In the genomic region with DNA sequence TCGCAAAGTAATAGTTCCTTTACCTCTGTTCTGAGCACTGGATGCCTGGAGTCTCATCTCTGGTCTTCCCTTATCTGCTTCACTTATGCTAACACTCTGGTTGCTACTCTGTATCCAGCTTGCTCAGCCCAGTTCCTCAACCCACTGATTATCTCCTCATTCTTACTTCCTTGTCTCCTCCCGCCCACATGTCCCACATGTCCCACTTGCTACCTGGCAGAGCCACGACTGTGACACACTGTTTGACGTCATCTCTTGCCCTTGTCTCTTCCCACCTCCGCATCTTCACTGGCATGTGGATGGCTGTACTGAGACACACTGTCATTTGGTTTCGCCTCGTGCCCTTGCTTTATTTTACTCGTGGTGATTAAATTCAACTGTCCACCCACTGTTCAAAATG, we compare ENCODE assay signal across 15 mouse cellular contexts.
DNase-seq lines count a peak whose midpoint lies in the region.
"Had no signal": no experiment of that assay in that cellular context is flagged by ENCODE, and none has a peak within 500 bp of the region (broad histone marks: within the 10 kb centered on the region; RNA-seq: fewer than 3 reads in every experiment).

No protein-coding gene starts in this region.

- DNase-seq in layer of hippocampus, adult 8-10 months (ENCODE audit: low spot score in 2 of 2): peak; percentile 10 to 17
- DNase-seq in layer of hippocampus, postnatal 14 days (ENCODE audit: low spot score in 2 of 2): no peak
- peak; percentile 56 to 64 for DNase-seq in right cerebral cortex, adult 2 months (ENCODE audit: low spot score in 2 of 2)
- no peak for DNase-seq in right cerebral cortex, postnatal 14 days
- DNase-seq in left cerebral cortex, adult 9 months (ENCODE audit: low spot score in 2 of 2): peak; percentile 39 to 69
- DNase-seq in telencephalon, adult 2 months (ENCODE audit: low read depth, low spot score): peak; percentile 79
- no peak for DNase-seq in spleen, postnatal 36 days (ENCODE audit: low spot score in 2 of 2)
- DNase-seq: adrenal gland, postnatal 25 days; cerebellum, adult 9-11 months; heart, adult 11 months; heart, postnatal 10 days; kidney, adult 8-10 months; kidney, postnatal 10 days; liver, postnatal 0 days; thymus, postnatal 25 days had no signal

Comparison
In these comparisons a context has a peak if more than half of its experiments do, and no peak if none do; other contexts are left out.
1. DNase-seq: peak in layer of hippocampus, adult 8-10 months (2 of 2), right cerebral cortex, adult 2 months (2 of 2), left cerebral cortex, adult 9 months (2 of 2) and telencephalon, adult 2 months (single experiment); none in layer of hippocampus, postnatal 14 days (0 of 2), right cerebral cortex, postnatal 14 days (single experiment) and spleen, postnatal 36 days (0 of 2).